Mouse (Mus musculus): ENCODE results near the gene Corin. TPM values are rescaled to one million over a fixed set of nuclear protein-coding genes. Genes with fewer than 3 reads are reported as not detected.

The Corin gene
- total RNA-seq, 1 experiment = 0.49 TPM

DNA sequence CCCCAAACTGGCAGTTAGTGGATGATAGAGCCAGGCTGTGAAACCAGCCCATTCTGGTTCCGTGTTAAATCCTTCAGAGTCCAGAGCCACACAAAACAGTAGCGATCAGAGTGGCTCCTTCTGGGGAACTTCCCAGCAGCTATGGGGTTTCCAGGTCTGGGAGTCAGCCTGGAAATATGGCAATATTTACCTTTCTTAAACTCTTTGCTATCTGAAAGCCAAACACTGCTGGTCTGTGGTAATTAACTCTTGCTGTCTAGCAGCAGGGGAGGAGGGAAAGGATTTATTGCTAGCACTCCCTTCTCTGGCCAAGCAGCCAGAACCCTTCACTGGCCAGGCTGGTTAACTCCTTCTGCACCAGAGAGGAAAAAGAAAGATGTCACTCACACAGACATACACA lies 221.4 kb downstream of the Corin start:
- DNase-seq (ENCODE audit: low read depth, low spot score) = no peak
- TF ChIP-seq ZNF384 (IDR thresholded peaks at IDR 0.05; ENCODE audit: low read depth, low read length) (no peak), ZC3H11A (IDR thresholded peaks at IDR 0.05; ENCODE audit: borderline replicate concordance, low read depth, low read length) (no peak), HCFC1 (IDR thresholded peaks at IDR 0.05; ENCODE audit: borderline replicate concordance, insufficient read depth, low read length) (no peak), MAFK (IDR thresholded peaks at IDR 0.05; ENCODE audit: insufficient read depth, low read depth, low read length) (no peak), CHD2 (IDR thresholded peaks at IDR 0.05; ENCODE audit: low read depth, low read length) (no peak)
- H3K4me1 ChIP-seq (ENCODE audit: control insufficient read depth in 2 of 2, insufficient read depth in 2 of 2, low read length in 2 of 2, poor library complexity in 1 of 2) = no peaks in the 10 kb centered on the region

DNA sequence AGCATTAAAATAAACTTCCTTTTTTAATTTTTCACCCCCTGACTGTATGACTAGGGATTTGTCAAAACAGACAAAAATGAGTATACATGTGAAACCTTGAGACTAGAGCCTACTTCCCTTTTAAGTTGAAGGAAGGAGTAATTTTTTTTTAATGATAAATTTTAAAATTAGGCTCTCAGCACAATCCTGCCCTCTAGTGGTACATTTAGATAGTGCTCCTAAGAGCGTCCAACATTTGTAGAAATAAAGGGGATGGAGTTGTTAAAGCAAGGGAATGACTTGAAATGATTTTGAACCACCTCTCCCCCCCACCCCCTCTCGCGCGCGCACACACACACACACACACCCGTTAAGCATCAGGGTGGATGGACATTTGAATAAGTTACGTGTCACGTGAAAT lies 234.6 kb downstream of the Corin start:
- Histone ChIP-seq H3K36me3 (ENCODE audit: control insufficient read depth, insufficient read depth, low read length, poor library complexity, severe bottlenecking) (peaks cover 4% of the 10 kb centered on the region), H3K4me3 (ENCODE audit: insufficient read depth in 1 of 2, low read depth in 1 of 2, low read length in 2 of 2, poor library complexity in 1 of 2, severe bottlenecking in 1 of 2) (no peak overlapping the region), H3K9ac (ENCODE audit: insufficient read depth, low read depth, low read length, poor library complexity, severe bottlenecking) (no peak overlapping the region), H3K9me3 (ENCODE audit: control insufficient read depth, insufficient read depth, low read depth, low read length) (no peaks in the 10 kb centered on the region), H3K4me1 (ENCODE audit: control insufficient read depth in 2 of 2, insufficient read depth in 2 of 2, low read length in 2 of 2, poor library complexity in 1 of 2) (no peaks in the 10 kb centered on the region), H3K27ac (ENCODE audit: insufficient read depth, low read depth, low read length, poor library complexity, severe bottlenecking) (no peak overlapping the region)
- TF ChIP-seq ZNF384 (IDR thresholded peaks at IDR 0.05; ENCODE audit: low read depth, low read length) = peak; percentile 60; the same call in 1 of the 2 replicates
- TF ChIP-seq CHD2 (IDR thresholded peaks at IDR 0.05; ENCODE audit: low read depth, low read length) = no peak
- TF ChIP-seq ZC3H11A (IDR thresholded peaks at IDR 0.05; ENCODE audit: borderline replicate concordance, low read depth, low read length) = peak; percentile 50; the same call in 1 of the 2 replicates
- in situ Hi-C loops (cut with MboI; ENCODE audit: low sequenced_read_pairs in 2 of 2, unreplicated experiment in 2 of 2) = loop anchor here in 1 of 2 experiments (10.0 kb wide), 1 partner anchor 95 kb away; no protein-coding TSS in a partner anchor
- DNase-seq (ENCODE audit: low read depth, low spot score) = peak; percentile 21

More for the DNA sequence above, 221.4 kb downstream of the Corin start:
- Histone ChIP-seq H3K9ac (ENCODE audit: insufficient read depth, low read depth, low read length, poor library complexity, severe bottlenecking) (no peak overlapping the region), H3K36me3 (ENCODE audit: control insufficient read depth, insufficient read depth, low read length, poor library complexity, severe bottlenecking) (peaks cover 7% of the 10 kb centered on the region; the same call in 1 of the 2 replicates), H3K27ac (ENCODE audit: insufficient read depth, low read depth, low read length, poor library complexity, severe bottlenecking) (no peak overlapping the region), H3K9me3 (ENCODE audit: control insufficient read depth, insufficient read depth, low read depth, low read length) (no peaks in the 10 kb centered on the region), H3K4me3 (ENCODE audit: insufficient read depth in 1 of 2, low read depth in 1 of 2, low read length in 2 of 2, poor library complexity in 1 of 2, severe bottlenecking in 1 of 2) (no peak overlapping the region)
- in situ Hi-C loops (cut with MboI; ENCODE audit: low sequenced_read_pairs in 2 of 2, unreplicated experiment in 2 of 2) = no loop called here

DNA sequence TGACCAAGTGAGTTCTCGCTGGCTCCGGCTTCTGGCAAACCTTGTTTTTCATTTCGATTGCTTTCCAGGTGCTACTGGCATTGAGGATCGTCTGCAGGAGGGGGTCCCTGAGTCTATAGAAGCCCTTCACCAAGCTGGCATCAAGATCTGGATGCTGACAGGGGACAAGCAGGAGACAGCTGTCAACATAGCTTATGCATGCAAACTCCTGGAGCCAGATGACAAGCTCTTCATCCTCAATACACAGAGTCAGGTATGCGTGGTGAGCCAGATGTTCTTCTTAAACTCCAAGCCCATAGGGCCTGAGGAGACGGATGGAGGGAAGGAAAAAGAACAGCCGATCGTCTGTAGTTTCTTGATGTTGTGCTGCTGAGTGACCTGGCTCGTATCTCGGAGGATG lies 235.1 kb downstream of the Corin start:
- no peak for DNase-seq (ENCODE audit: low read depth, low spot score)
- in situ Hi-C loops (cut with MboI; ENCODE audit: low sequenced_read_pairs in 2 of 2, unreplicated experiment in 2 of 2) = loop anchor here in 1 of 2 experiments (10.0 kb wide), 1 partner anchor 94 kb away; no protein-coding TSS in a partner anchor
- Histone ChIP-seq H3K4me3 (ENCODE audit: insufficient read depth in 1 of 2, low read depth in 1 of 2, low read length in 2 of 2, poor library complexity in 1 of 2, severe bottlenecking in 1 of 2) (no peak overlapping the region), H3K9me3 (ENCODE audit: control insufficient read depth, insufficient read depth, low read depth, low read length) (no peaks in the 10 kb centered on the region), H3K4me1 (ENCODE audit: control insufficient read depth in 2 of 2, insufficient read depth in 2 of 2, low read length in 2 of 2, poor library complexity in 1 of 2) (peaks cover 0 to under 1% of the 10 kb centered on the region in 2 experiments; a peak in 1 of 4 replicates), H3K36me3 (ENCODE audit: control insufficient read depth, insufficient read depth, low read length, poor library complexity, severe bottlenecking) (peaks cover 5% of the 10 kb centered on the region), H3K27ac (ENCODE audit: insufficient read depth, low read depth, low read length, poor library complexity, severe bottlenecking) (no peak overlapping the region), H3K9ac (ENCODE audit: insufficient read depth, low read depth, low read length, poor library complexity, severe bottlenecking) (no peak overlapping the region)
- no peak for TF ChIP-seq ZC3H11A (IDR thresholded peaks at IDR 0.05; ENCODE audit: borderline replicate concordance, low read depth, low read length)
- TF ChIP-seq CHD2 (IDR thresholded peaks at IDR 0.05; ENCODE audit: low read depth, low read length) = no peak
- no peak for TF ChIP-seq HCFC1 (IDR thresholded peaks at IDR 0.05; ENCODE audit: borderline replicate concordance, insufficient read depth, low read length)
- no peak for TF ChIP-seq ZNF384 (IDR thresholded peaks at IDR 0.05; ENCODE audit: low read depth, low read length)
- TF ChIP-seq MAFK (IDR thresholded peaks at IDR 0.05; ENCODE audit: insufficient read depth, low read depth, low read length) = no peak

DNA sequence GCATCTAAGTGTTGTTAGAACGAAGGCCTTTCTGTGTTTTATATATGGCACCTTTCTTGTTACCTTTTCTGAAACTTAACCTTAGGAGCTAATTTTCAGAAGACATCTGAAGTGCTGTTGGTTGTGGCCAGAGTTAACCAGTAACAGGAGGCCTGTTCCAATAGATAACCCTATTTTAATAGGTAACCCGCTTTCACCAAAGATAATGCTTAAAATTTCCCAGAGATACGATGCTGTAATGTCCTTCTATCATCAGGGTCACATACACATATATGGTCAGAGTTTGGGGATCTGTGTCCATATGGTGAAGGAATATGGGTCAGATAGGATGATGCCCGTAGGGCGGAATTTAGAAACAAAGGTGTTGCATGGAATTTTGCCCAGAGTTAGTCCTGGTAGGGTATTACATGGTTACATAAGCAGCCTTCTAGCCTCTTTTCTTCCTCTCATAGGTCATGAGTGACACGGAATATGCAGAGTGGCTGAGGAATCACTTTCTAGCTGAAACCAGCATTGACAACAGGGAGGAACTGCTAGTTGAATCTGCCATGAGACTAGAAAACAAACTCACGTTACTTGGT lies 237.2 kb downstream of the Corin start:
- DNase-seq (ENCODE audit: low read depth, low spot score) = no peak
- no peak for TF ChIP-seq HCFC1 (IDR thresholded peaks at IDR 0.05; ENCODE audit: borderline replicate concordance, insufficient read depth, low read length)
- TF ChIP-seq ZC3H11A (IDR thresholded peaks at IDR 0.05; ENCODE audit: borderline replicate concordance, low read depth, low read length) = no peak
- no peak for TF ChIP-seq ZNF384 (IDR thresholded peaks at IDR 0.05; ENCODE audit: low read depth, low read length)
- no peak for TF ChIP-seq MAFK (IDR thresholded peaks at IDR 0.05; ENCODE audit: insufficient read depth, low read depth, low read length)
- no peak for TF ChIP-seq CHD2 (IDR thresholded peaks at IDR 0.05; ENCODE audit: low read depth, low read length)
- Histone ChIP-seq H3K4me3 (ENCODE audit: insufficient read depth in 1 of 2, low read depth in 1 of 2, low read length in 2 of 2, poor library complexity in 1 of 2, severe bottlenecking in 1 of 2) (no peak overlapping the region), H3K9me3 (ENCODE audit: control insufficient read depth, insufficient read depth, low read depth, low read length) (no peaks in the 10 kb centered on the region), H3K4me1 (ENCODE audit: control insufficient read depth in 2 of 2, insufficient read depth in 2 of 2, low read length in 2 of 2, poor library complexity in 1 of 2) (peaks cover 0 to 2% of the 10 kb centered on the region in 2 experiments; a peak in 1 of 4 replicates), H3K36me3 (ENCODE audit: control insufficient read depth, insufficient read depth, low read length, poor library complexity, severe bottlenecking) (peaks cover 6% of the 10 kb centered on the region), H3K27ac (ENCODE audit: insufficient read depth, low read depth, low read length, poor library complexity, severe bottlenecking) (no peak overlapping the region), H3K9ac (ENCODE audit: insufficient read depth, low read depth, low read length, poor library complexity, severe bottlenecking) (no peak overlapping the region)
- in situ Hi-C loops (cut with MboI; ENCODE audit: low sequenced_read_pairs in 2 of 2, unreplicated experiment in 2 of 2) = loop anchor here in 1 of 2 experiments (10.0 kb wide), 1 partner anchor 92 kb away; no protein-coding TSS in a partner anchor
